In genomic region chr15:24303123-24303522, GRCm38 (mm10) we compare ENCODE assay signal across 5 mouse cellular contexts.
A peak's percentile ranks its signal among the peaks of the same experiment; 100 is the strongest.
DNase-seq lines count a peak whose midpoint lies in the region; ATAC-seq and TF ChIP-seq lines count a peak whose summit lies in the region.
"Not testable (repeated sequence)": the region's sequence is repeated elsewhere in the genome, so short reads cannot be mapped to it uniquely, and the experiment has no call there.

No protein-coding gene starts in this region.

- H3K9ac ChIP-seq in MEL (ENCODE audit: control insufficient read depth, low read depth, low read length, poor library complexity, severe bottlenecking); midbrain, embryonic 11.5 days (ENCODE audit: low read length): not testable (repeated sequence)

- H3K36me3 ChIP-seq in MEL (ENCODE audit: control insufficient read depth in 1 of 2, insufficient read depth in 2 of 2, low read length in 2 of 2); midbrain, embryonic 11.5 days (ENCODE audit: control insufficient read depth, insufficient read depth, low read length): not testable (repeated sequence)

- H3K4me1 ChIP-seq in MEL (ENCODE audit: control insufficient read depth in 1 of 2, insufficient read depth in 2 of 2, low read length in 2 of 2); embryonic fibroblast, embryonic 13.5 days (ENCODE audit: control insufficient read depth, insufficient read depth, low read length); midbrain, embryonic 11.5 days (ENCODE audit: control insufficient read depth, insufficient read depth, low read length): not testable (repeated sequence)

- not testable (repeated sequence) for TF ChIP-seq RAD21 in MEL (IDR thresholded peaks at IDR 0.05; ENCODE audit: low read depth, low read length)

- not testable (repeated sequence) for H3K9me3 ChIP-seq in MEL (replicated peaks; ENCODE audit: insufficient read depth, low read length); midbrain, embryonic 11.5 days (ENCODE audit: control insufficient read depth, low read length)

- TF ChIP-seq CTCF in MEL (IDR thresholded peaks at IDR 0.05 in 2 of 3, conservative IDR thresholded peaks at IDR 0.05 in 1 of 3; ENCODE audit: control insufficient read depth in 1 of 3, insufficient read depth in 1 of 3, low read depth in 2 of 3, low read length in 3 of 3, poor library complexity in 1 of 3, severe bottlenecking in 1 of 3); embryonic fibroblast, embryonic 13.5 days (IDR thresholded peaks at IDR 0.05; ENCODE audit: borderline replicate concordance, insufficient read depth, low read length): not testable (repeated sequence)

- H3K4me3 ChIP-seq in MEL (ENCODE audit: control insufficient read depth in 1 of 2, insufficient read depth in 1 of 2, low read depth in 2 of 2, low read length in 2 of 2); embryonic fibroblast, embryonic 13.5 days (ENCODE audit: insufficient read depth, low read length); midbrain, embryonic 11.5 days (ENCODE audit: low read depth, low read length): not testable (repeated sequence)

- H3K27ac ChIP-seq in MEL (ENCODE audit: control insufficient read depth, low read depth, low read length); midbrain, embryonic 11.5 days (ENCODE audit: low read depth, low read length): not testable (repeated sequence)
- H3K27ac ChIP-seq in embryonic fibroblast, embryonic 13.5 days (ENCODE audit: insufficient read depth, low read length): peak overlapping the region; percentile 57; the same call in 1 of the 2 replicates

- H3K27me3 ChIP-seq in MEL (ENCODE audit: control insufficient read depth in 1 of 2, insufficient read depth in 2 of 2, low read length in 2 of 2); midbrain, embryonic 11.5 days (ENCODE audit: control insufficient read depth, insufficient read depth, low read length): not testable (repeated sequence)

- not testable (repeated sequence) for TF ChIP-seq POLR2A in MEL (IDR thresholded peaks at IDR 0.05; ENCODE audit: control insufficient read depth in 1 of 2, insufficient read depth in 1 of 2, low read depth in 1 of 2, low read length in 2 of 2, poor library complexity in 1 of 2); embryonic fibroblast, embryonic 13.5 days (IDR thresholded peaks at IDR 0.05; ENCODE audit: low read depth, low read length)

- not testable (repeated sequence) for H3K79me2 ChIP-seq in MEL (ENCODE audit: control insufficient read depth, insufficient read depth, low read length, poor library complexity)

- DNase-seq in 3134 (ENCODE audit: extremely low read depth, insufficient read length, low spot score): peak; percentile 10
- peak; percentile 21 for DNase-seq in 416B (ENCODE audit: low read depth)
- DNase-seq in MEL (ENCODE audit: low read depth, low spot score): not testable (repeated sequence)
- DNase-seq in midbrain, embryonic 11.5 days (ENCODE audit: low spot score, missing footprints): peak; percentile 14

- TF ChIP-seq EP300 in MEL (IDR thresholded peaks at IDR 0.05; ENCODE audit: low read depth in 1 of 2, low read length in 2 of 2): not testable (repeated sequence)

- ATAC-seq in midbrain, embryonic 11.5 days (ENCODE audit: low FRiP score): not testable (repeated sequence)

- 83% methylated on average over 3 of the region's 3 CpGs for WGBS in midbrain, embryonic 11.5 days

- H3K4me2 ChIP-seq in midbrain, embryonic 11.5 days: not testable (repeated sequence)

TF ChIP-seq in MEL, 35 proteins besides CTCF, POLR2A, EP300 and RAD21:
- TF ChIP-seq ETS1 (IDR thresholded peaks at IDR 0.05; ENCODE audit: low read depth, low read length): 0 out of 2 replicates have a peak, but pooled peaks have one; percentile 12
